Mouse (Mus musculus) heart, postnatal 0 days (tissue): ENCODE results near the gene Slc25a10. TPM values are rescaled to one million over a fixed set of nuclear protein-coding genes. Genes with fewer than 3 reads are reported as not detected.

Source experiments
- ATAC-seq: fragments of 200-750 bp; cut with Nextera tagmentation; 2 replicates; pipeline ENCODE4 v1.8.0; 2017; ENCODE audit warnings: low read depth, moderate number of reproducible peaks, moderate library complexity; ENCODE audit not compliant: insufficient read depth
- DNase-seq: peaks from one replicate; pipeline ENCODE4 v3.0.0-alpha.2; 2016; ENCODE audit warnings: low spot score
- H3K27ac ChIP-seq: fragments of 300-500 bp; sonication (generic); 2 replicates; pipeline ENCODE4 v1.5.1; 2014; ENCODE audit warnings: low read depth, mild to moderate bottlenecking
- H3K27me3 ChIP-seq: fragments of 300-500 bp; sonication (generic); 2 replicates; pipeline ENCODE4 v1.6.1; 2014; ENCODE audit warnings: low read length, mixed read lengths; ENCODE audit not compliant: control insufficient read depth, insufficient read depth
- H3K36me3 ChIP-seq: fragments of 300-500 bp; sonication (generic); replicated peaks from 2 replicates; pipeline ENCODE4 v1.6.1; 2014; ENCODE audit warnings: low read length, mixed read lengths; ENCODE audit not compliant: control insufficient read depth, insufficient read depth
- H3K4me1 ChIP-seq: fragments of 300-500 bp; sonication (generic); 2 replicates; pipeline ENCODE4 v1.6.1; 2014; ENCODE audit warnings: antibody characterized with exemption; ENCODE audit not compliant: control insufficient read depth, insufficient read depth
- H3K4me2 ChIP-seq: fragments of 300-500 bp; sonication (generic); 2 replicates; pipeline ENCODE4 v1.6.1; 2014; ENCODE audit warnings: low read depth, mild to moderate bottlenecking, low read length, moderate library complexity
- H3K4me3 ChIP-seq: fragments of 300-500 bp; sonication (generic); 2 replicates; pipeline ENCODE4 v1.5.1; 2014; ENCODE audit warnings: low read depth, low read length
- H3K9ac ChIP-seq: fragments of 300-500 bp; sonication (generic); replicated peaks from 2 replicates; pipeline ENCODE4 v1.6.1; 2014; ENCODE audit warnings: low read depth, low read length, mixed read lengths
- H3K9me3 ChIP-seq: fragments of 300-500 bp; sonication (generic); replicated peaks from 2 replicates; pipeline ENCODE4 v1.6.1; 2016; ENCODE audit warnings: low read length; ENCODE audit not compliant: control insufficient read depth
- CTCF ChIP-seq: IDR thresholded peaks from 2 replicates; pipeline ENCODE4 v1.5.1; 2016; ENCODE audit warnings: antibody characterized with exemption, control low read depth, low read depth
- EP300 ChIP-seq: IDR thresholded peaks from 2 replicates; pipeline ENCODE4 v1.6.1; 2016; ENCODE audit warnings: antibody characterized with exemption, low read depth
- WGBS: fragments of 180-500 bp; shearing (Covaris S2); extraction: QIAGEN DNeasy Blood & Tissue Kit; methylation state at CpG from one replicate; pipeline ENCODE4 v1.1.7; 2014; 5-methylcytosine and 5-hydroxymethylcytosine counted together
- polyA plus RNA-seq: library from polyadenylated mRNA; unstranded; fragments of >200 nt; fragmentation: Nextera tagmentation; extraction: Ambion mirVana; gene quantifications from 2 replicates; pipeline ENCODE4 v1.2.1, GENCODE M21; 2015
- total RNA-seq: library from RNA; depleted of rRNA; stranded (reverse); fragments of >200 nt; gene quantifications from 2 replicates; pipeline ENCODE4 v1.2.3, GENCODE M21; 2014; ENCODE audit warnings: low replicate concordance

Gene Slc25a10
- total and polyA plus RNA-seq, 2 experiments from 2014 or later = 33.8 to 74.3 TPM

GRCm38 (mm10) chr11:120530085-120530964, 38.7 kb downstream of the Slc25a10 start, which contains the start of gene Gcgr:
Gcgr (plus strand) TSS chr11:120530699.
- no peak for TF ChIP-seq EP300
- TF ChIP-seq CTCF = no peak
- Histone ChIP-seq H3K4me3 (peak within 1 kb of the TSS; percentile 47), H3K36me3 (no peaks in the 10 kb centered on the region), H3K4me2 (peak within 1 kb of the TSS; percentile 66), H3K4me1 (peaks cover 7% of the 10 kb centered on the region), H3K9ac (peak within 1 kb of the TSS; percentile 37; the same call in 1 of the 2 replicates), H3K9me3 (no peaks in the 10 kb centered on the region), H3K27me3 (peaks cover 62% of the 10 kb centered on the region), H3K27ac (no peak within 1 kb of the TSS)
- DNase-seq (no peak), ATAC-seq (peak; percentile 39; the same call in 1 of the 2 replicates)
- WGBS = 11% methylated on average over 43 of the region's 62 CpGs

DNA sequence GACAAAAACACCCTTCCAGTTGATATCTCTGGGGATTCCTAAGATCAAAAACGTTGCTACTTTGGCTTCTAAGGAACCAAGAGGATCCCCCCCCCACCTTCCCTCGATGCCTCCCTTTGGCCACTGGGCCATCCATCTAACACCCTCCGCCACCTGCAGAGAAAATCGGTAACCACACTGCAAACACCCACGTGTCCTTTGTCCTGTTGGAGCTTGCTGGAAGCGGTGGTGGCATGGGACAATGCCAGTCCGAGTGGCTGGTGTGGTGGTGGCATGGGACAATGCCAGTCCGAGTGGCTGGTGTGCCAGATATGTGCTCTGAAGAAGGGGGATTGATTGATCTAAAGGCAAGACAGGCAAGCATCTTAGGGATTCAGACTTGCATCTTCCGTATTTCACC, 40.0 kb downstream of the Slc25a10 start:
- Histone ChIP-seq H3K27ac (no peak overlapping the region), H3K4me2 (no peak overlapping the region), H3K9ac (no peak overlapping the region), H3K36me3 (no peaks in the 10 kb centered on the region), H3K27me3 (peaks cover 64% of the 10 kb centered on the region), H3K4me1 (peaks cover 7% of the 10 kb centered on the region), H3K4me3 (no peak overlapping the region), H3K9me3 (no peaks in the 10 kb centered on the region)
- DNase-seq (no peak), ATAC-seq (no peak)
- WGBS = 30% methylated on average over 9 of the region's 9 CpGs
- no peak for TF ChIP-seq CTCF
- TF ChIP-seq EP300 = no peak

GRCm38 (mm10) chr11:120534093-120534492, 42.5 kb downstream of the Slc25a10 start:
- 82% methylated on average over 8 of the region's 8 CpGs for WGBS
- H3K27ac ChIP-seq = no peak overlapping the region
- H3K4me1 ChIP-seq = peaks cover 19% of the 10 kb centered on the region
- ATAC-seq (no peak), DNase-seq (no peak)
- peaks cover 51% of the 10 kb centered on the region for H3K27me3 ChIP-seq
- H3K4me2 ChIP-seq = no peak overlapping the region
- no peaks in the 10 kb centered on the region for H3K36me3 ChIP-seq
- TF ChIP-seq CTCF = no peak
- TF ChIP-seq EP300 = no peak
- no peak overlapping the region for H3K4me3 ChIP-seq
- no peak overlapping the region for H3K9ac ChIP-seq
- no peaks in the 10 kb centered on the region for H3K9me3 ChIP-seq

GRCm38 (mm10) chr11:120535145-120535544, 43.5 kb downstream of the Slc25a10 start:
- no peak overlapping the region for H3K9ac ChIP-seq
- no peaks in the 10 kb centered on the region for H3K9me3 ChIP-seq
- no peak for ATAC-seq
- no peak overlapping the region for H3K4me2 ChIP-seq
- no peak for DNase-seq
- WGBS = 41% methylated on average over 3 of the region's 3 CpGs
- no peak overlapping the region for H3K27ac ChIP-seq
- no peak overlapping the region for H3K4me3 ChIP-seq
- H3K4me1 ChIP-seq = peaks cover 28% of the 10 kb centered on the region
- H3K27me3 ChIP-seq = peaks cover 40% of the 10 kb centered on the region
- no peaks in the 10 kb centered on the region for H3K36me3 ChIP-seq
- TF ChIP-seq EP300 (no peak), CTCF (no peak)

DNA sequence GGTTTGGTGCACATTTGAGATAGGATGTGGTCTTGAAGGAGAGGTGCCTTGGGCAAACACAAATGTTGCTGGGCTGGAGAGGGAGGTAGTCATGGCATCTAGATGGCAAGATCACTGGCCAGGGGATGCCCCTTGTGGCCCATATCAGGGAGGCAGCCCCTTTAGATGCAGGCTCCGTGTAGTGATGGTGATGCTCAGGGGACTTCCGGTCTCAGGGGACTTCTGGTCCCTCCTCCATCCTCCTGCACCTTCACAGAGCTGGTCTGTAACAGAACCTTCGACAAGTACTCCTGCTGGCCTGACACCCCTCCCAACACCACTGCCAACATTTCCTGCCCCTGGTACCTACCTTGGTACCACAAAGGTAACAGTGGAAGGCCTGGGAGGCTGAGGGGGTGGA, 44.2 kb downstream of the Slc25a10 start:
- WGBS = 56% methylated on average over 3 of the region's 3 CpGs

More for the DNA sequence above, 44.2 kb downstream of the Slc25a10 start:
- H3K4me3 ChIP-seq = no peak overlapping the region
- ATAC-seq (no peak), DNase-seq (no peak)
- TF ChIP-seq CTCF (no peak), EP300 (no peak)
- H3K36me3 ChIP-seq = no peaks in the 10 kb centered on the region
- no peak overlapping the region for H3K9ac ChIP-seq
- H3K27me3 ChIP-seq = peaks cover 34% of the 10 kb centered on the region
- no peaks in the 10 kb centered on the region for H3K9me3 ChIP-seq
- H3K27ac ChIP-seq = no peak overlapping the region
- peaks cover 25% of the 10 kb centered on the region for H3K4me1 ChIP-seq
- no peak overlapping the region for H3K4me2 ChIP-seq
